Mouse (Mus musculus): Measurements from ENCODE around the gene Kif11.

The Kif11 gene

DNA sequence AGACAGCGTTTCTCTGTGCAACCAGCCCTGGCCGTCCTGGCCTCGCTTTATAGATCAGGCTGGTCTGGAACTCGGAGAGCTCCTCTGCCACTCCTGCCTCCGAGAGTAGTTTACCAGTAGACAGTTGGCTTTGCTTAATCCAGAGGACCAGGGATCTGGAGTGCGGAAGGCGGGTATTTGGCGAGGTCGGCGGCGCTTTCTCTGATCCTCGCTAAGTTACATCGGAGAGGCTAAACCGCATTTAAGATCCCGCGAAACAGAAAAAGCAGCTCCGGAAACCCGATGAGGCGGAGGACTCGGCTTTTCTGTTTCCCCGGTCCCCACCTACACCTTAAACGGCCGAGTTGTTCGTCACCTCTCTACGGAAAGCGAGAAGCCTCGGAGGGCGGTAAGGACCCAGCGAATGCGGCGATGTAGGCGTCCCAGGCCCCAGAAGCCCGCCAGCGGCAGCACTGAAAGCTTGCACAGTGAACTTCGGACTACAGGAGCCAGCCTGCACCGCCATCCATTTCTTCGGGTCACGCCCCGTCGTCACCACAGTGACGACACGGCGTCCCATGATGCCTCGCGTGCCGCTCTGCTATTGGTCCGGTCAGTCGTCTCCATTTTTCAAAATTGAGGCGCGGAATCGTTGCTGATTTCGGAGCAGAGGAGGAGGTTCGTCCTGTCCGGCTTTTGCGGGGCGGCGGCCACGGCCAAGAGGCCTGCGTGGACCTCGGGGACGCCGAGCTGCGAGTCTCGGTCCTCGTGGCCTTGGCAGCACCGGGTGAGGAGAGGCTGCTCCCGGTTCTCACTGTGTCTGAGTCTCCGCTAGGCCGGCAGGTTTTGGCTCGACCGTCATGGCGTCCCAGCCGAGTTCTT lies at the start of gene Kif11:
TSS of gene Kif11 (plus strand) at position 649 of the 861 bp plus-strand sequence.
- DNase-seq, result peak; percentile 97

- no peak for DNase-seq
These were observed 49.0 kb upstream of the Kif11 start for GRCm38 (mm10) chr19:37327216-37327615.

DNA sequence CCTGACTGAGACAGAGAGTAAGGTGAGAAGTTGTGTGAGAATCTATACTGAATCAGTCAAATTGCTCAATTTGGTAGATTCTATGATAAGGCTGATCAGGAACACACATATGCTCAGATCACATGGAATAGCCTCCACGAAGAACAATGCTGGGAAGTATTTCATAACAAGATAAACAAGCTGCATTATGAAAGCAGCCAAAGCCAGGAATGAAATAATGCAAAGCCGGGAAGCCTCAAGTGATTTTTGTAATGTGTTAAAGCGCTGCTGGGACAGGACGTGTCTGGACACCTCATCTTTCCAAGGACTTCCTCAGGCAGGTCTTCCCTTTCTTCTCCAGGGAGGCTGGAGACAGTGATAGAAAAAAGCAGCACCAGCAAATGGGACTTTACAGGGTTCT lies 43.5 kb upstream of the Kif11 start:
- DNase-seq, result no peak

DNA sequence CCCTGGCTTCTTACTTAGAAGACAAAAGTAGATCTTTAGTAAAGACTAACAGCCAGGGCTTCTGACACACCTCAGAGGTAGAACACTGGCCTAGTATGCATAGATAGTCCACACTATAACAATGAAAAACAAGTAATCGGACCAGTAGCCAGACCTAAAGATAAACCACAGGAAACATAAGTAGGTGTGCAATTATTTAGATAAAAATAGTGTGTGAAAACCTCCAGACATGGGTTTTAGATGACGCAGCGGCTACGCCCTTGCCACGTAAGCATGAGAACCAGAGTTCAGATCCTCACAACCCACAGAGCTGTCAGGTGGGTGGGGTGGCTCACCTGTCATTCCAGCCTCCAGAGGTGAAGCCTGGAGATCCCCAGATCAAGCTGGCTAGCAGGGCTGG lies 42.8 kb upstream of the Kif11 start:
- DNase-seq, result no peak

- no peak for DNase-seq
These were observed 40.8 kb upstream of the Kif11 start for GRCm38 (mm10) chr19:37335392-37335791.

DNA sequence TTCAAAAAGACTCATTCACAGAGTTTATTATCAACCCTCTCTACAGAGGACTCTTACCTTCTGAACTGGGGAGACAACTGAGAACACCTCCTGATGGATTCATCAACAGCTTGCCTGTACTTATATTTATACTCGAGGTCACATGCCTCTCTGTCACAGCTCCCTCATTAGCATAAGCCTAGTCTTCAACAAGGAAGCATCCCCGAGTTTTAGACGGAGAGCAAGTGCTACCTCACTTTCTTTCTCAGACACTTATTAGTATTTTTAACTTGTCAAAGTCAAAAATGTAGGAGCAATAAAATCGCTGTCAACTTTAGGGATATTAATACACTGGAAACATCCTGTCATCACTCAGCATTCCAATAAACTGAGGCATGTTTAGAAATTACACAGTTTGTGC lies 38.5 kb upstream of the Kif11 start, which contains the start of gene Ide:
TSS of gene Ide (minus strand) at position 101 of the 400 bp plus-strand sequence.
- no peak for DNase-seq

DNA sequence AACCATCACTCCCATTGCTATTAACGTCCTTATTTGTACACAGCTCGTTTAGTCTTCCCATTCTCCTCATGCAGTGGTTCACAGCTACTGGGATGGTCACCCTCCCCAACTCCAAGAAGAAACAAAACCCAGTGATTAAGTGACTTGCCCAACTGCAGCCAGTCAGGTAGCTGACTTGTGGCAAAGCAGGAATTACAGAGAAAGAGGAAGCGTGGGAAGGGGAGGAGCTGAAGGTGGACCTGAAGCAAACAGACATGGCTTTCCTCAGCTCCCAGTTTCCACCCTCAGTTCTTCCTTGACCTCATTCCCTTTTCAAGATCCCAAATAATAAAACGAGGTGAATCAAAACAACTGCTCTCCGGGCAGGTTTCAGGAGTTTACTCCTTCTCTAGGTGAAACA lies 35.7 kb upstream of the Kif11 start:
- DNase-seq, result no peak

- DNase-seq, result no peak
These were observed 35.3 kb upstream of the Kif11 start for GRCm38 (mm10) chr19:37340931-37341330.

DNA sequence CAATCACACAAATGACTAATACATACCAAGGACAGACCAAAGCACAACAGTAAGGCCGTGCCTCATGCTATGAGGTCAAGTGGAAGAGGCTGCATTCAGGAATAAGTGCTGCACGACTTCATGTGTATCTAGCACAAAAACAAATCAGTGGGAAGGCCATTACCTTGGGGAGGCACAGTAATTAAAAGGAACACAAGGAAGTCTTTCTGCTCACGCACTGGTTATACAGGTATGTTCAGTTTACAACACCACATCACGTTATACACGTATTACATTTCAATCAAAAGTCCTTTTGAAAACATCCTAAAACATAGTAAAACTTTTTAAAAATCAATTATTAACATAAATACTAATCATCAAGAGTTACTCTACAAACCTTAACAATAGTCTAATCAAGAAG lies 32.3 kb upstream of the Kif11 start:
- no peak for DNase-seq

DNA sequence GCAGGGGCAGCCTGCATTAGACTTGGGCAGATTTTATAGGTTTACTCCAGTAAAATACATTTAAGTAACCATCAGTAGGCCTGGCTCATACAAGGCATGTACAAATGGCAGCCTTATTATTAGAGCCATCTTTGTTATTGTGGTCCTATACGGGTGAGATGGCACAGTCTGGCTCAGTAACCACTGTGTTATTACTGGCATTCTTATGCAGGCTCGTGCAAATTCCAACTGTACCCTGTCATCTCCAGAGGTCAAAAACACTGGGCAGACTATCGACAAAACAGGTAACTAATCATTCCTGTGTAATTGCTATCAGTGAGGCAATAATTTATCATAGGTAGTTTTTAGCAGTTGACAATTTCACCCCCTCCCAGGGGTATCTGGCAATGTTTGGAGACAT lies 29.9 kb upstream of the Kif11 start:
- DNase-seq, result no peak

GRCm38 (mm10) chr19:37348331-37348730 lies 27.9 kb upstream of the Kif11 start:
- no peak for DNase-seq

GRCm38 (mm10) chr19:37348952-37349351 lies 27.3 kb upstream of the Kif11 start:
- no peak for DNase-seq

- no peak for DNase-seq
These were observed 23.4 kb upstream of the Kif11 start for GRCm38 (mm10) chr19:37352756-37353155.

- no peak for DNase-seq
These were observed 22.9 kb upstream of the Kif11 start for GRCm38 (mm10) chr19:37353331-37353730.

GRCm38 (mm10) chr19:37360044-37360443 lies 16.2 kb upstream of the Kif11 start:
- no peak for DNase-seq

DNA sequence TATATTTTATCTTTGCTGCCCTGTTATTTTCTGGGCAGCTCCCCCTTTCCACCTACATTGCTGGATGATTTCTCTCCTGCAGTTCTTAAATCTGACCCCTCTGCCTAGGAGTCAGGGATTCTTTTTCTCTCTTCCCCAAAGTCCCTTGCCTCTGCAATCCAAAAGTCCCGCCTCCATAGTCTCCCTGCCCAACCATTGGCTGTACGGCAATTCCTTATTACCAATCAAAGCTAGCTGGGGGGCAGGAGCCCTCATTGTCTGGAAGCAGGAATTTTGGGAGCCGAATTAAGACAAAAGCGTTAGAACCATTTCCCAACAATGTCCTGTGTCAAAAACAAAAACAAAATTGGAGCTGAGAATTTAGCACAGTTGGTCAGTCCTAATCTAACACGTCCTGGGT lies 13.7 kb upstream of the Kif11 start:
- no peak for DNase-seq

GRCm38 (mm10) chr19:37363128-37363939 lies 12.9 kb upstream of the Kif11 start:
- no peak for DNase-seq

DNA sequence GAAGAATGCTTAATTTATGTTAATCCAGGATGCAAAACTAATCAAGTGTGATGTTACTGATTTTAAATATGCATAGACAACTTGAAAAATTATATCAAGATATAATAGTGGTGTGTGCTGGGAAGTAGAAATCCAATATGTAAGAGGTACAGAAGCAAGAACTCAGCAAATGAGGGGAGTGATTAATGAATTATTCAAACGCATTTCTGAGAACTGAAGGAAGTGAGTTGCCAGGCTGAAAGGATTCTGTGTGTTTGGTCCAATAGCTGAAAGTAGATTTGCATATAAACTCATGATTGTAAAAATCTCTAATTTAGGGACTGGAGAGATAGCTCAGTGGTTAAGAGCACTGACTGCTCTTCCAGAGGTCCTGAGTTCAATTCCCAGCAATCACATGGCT lies 7.2 kb upstream of the Kif11 start:
- DNase-seq, result no peak

DNA sequence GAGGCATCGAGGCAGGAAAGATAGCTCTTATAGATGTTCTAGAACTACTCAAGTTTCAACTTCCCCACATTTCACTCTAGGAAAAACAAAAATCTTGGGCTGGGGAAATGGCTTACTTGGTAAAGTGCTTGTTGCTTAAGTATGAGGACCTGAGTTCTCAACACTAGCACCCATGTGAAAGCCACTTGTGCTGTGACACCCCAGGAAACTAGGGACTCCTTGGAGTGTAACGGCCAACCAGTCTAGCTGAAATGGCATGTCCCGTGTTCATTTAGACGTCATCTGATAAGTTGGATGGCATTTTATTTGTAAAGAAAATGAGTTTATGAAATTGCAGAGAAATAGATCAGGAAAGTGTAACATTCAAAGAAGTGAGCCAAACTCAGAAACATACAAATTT lies 6.3 kb upstream of the Kif11 start:
- DNase-seq, result no peak

DNA sequence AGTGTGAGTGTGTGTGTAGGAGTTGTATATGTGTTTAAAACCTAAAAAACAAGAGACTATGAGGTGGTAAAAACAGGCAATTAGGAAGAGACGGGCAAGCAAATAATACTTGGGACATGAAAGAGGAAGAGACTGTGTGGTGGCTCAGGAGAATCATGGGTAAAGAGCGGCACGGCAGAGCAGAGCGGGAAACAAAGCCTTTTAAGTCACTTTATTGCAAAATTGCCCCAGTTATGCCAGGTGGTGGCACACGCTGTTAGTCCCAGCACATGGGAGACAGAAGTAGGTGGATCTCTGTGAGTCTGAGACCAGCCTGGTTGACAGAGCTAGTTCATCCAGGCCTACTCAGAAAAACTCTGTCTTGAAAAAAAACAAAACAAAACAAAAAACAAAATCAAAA lies 5.8 kb upstream of the Kif11 start:
- no peak for DNase-seq

DNA sequence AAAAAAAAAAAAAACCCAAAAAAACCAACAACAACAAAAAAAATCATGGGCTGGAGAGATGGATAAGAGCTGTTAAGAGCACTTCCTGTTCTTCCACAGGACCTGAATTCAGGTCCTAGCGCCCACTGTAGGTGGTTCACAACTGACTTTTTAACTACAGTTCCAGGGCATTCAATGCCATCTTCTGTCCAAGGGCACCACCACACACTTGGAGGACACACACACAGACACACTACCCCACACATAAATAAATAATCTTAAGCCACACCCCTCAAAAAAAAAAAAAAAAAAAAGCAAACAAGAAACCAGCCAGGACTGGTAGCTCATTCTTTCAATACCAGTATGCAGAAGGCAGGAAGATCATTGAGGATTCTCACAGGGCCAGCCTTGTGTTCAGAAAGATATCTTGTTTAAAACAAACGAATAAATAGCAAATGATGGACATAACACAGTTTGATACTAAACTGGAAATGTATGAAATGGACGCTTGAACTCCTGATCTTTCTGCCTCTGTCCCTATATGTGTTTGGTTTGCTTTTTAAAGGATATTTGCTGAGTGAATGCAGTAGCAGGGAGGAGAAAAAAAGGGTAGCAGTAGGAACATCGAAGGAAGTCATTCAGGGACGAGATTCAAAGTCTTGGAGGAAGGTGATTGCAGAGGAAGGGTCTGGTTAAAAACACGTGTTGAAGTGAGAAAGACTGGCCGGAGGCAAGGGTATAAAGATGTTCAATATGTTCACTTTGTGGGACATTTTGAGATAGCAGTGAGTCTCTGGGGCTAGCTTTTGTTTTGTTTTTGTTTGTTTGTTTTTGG lies 1.1 kb upstream of the Kif11 start:
- no peak for DNase-seq

- no peak for DNase-seq
These were observed 638 bp downstream of the Kif11 start for GRCm38 (mm10) chr19:37376841-37377240.

DNA sequence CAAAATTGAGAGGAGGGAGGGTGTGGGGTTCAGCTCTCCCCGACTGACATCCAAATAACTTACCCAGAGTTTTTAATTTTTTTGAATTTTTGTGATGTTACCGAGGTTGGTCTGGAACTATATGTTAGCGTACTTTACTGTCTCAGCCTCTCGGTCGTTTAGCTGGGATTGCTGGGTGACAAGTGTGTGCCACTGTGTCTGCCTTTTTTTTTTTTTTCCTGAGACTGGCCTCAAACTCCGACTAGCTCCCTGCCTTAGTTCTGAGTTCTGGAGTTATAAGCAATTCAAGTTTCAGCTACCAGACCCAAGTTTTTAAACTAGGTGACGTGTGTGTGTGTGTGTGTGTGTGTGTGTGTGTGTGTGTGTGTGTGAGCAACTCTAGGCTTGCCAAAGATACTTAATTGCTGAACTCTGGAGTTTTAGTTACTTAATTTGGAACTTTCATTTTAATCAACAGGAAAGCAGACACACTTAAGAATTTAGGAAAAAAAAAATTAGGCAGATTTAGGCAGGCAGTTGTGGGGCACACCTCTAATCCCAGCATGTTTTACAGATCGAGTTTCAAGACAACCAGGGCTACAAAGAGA lies 1.3 kb downstream of the Kif11 start:
- DNase-seq, result no peak

Measured in kidney, adult 11 months (tissue).